Mouse (Mus musculus) monocyte, adult 5-6 weeks (primary cell): ENCODE data around the gene Cep83. TPM values are rescaled to one million over a fixed set of nuclear protein-coding genes. Genes with fewer than 3 reads are reported as not detected.
A peak's percentile ranks its signal among the peaks of the same experiment; 100 is the strongest.

ENCODE experiments used
- ATAC-seq: fragments of 153-309, 156-312 bp; replicated peaks from 2 replicates; pipeline ENCODE4 v1.8.0; 2017; ENCODE audit warnings: mild to moderate bottlenecking; ENCODE audit not compliant: low TSS enrichment, insufficient number of reproducible peaks, severe bottlenecking, poor library complexity, low FRiP score
- total RNA-seq: library from RNA; stranded (forward); fragments of 200-1000, 200-491, 200-594 nt; gene quantifications from 3 replicates; pipeline ENCODE4 v1.2.3, GENCODE M21; 2017

The Cep83 gene
- total RNA-seq, 1 experiment from 2014 or later: 43.5 TPM

DNA sequence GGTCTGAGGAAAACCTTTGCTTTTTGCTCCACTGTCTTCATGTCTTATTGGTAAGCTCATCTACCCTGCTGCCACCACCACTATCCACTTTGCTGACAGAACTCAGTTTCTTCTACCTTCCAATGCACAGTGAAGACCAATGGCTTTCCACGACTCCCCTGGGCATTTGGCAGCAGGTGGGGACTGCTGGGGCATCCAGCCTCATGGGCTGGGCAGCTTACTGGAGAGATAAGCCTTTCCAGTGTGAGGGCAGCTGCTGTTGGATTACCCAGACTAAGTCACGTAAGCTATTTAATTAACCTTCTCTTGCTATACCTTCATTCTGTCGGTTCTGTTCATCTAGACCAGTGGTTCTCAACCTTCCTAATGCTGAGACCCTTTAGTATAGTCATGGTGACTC is 129.7 kb downstream of the Cep83 start:
- ATAC-seq: no peak

DNA sequence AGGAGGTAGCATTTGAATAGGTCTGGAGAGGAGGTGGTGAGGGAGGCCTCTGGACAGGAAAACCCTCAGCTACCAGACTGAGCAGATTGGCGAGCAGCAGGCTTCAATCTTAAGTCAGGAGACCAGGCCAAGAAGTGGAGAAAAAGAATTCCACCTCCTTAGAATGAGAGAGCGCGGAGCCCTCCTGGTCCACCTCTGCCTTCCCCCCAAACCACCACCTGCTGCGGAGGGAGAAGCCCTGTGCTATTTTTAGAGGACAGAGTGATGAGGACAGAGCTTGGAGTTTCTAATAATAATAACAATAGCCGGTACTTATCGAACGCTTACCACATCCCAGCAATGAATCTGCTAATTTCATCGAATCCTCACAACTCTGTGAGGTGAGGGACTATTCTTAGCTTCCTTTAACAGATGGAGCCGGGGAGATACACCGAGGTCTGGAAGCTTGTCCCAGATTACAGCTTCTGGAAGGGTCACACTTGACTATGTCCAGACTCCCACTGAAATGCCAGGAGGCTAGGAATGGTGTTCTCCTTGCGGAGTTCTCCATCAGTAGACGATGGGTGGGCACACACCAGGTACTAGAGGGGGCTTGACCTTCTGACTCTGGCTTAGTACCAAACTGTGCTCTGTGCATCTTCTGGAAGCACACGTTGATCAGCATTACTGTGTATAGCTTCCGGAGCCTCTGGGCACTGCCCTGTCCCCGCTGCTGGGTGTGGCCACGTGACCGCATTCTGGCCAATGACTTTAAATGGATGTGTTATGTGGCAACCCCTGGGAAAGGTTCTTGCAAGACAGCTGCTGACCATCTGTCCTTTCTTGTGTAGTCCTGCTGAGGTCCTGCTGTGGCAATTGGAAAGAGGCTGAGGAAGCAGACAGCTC is 130.6 kb downstream of the Cep83 start:
- ATAC-seq: no peak

DNA sequence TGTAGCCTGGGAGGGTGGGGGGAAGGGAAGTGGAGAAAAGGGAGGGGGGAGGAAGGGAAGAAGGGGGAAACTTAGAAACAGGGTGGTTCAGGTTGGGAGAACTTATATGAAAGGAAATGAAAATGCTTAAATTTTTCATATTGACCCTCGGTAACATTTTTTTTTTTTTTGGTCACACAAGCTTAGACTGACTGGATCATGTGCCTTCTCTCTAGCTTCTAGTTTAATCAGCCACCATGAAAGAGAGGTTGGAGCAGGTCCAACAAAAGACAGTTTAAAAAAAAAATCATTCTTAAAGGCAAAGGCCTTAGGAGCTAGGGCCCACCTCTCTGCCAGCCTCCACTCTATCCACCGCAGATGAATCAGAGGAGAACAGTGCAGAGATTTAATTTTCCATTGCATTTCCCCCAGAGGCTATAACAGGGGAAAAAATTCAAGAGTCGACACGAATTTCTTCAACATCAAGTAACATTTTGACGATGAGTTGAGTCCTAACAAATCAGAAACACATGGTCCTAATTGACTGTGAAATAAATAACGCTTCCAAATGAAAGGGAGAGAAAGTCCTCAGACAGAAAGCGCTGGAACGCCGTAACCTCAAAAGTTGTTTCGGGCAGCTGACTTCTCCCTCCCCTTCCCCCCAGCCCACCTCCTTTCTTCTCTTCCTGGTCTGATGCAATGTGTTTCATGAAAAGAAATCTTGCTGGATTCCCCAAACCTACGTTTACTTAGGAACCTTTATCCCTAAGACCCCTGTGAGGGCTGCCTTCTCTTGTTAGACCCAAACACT is 135.7 kb downstream of the Cep83 start:
- no peak for ATAC-seq

DNA sequence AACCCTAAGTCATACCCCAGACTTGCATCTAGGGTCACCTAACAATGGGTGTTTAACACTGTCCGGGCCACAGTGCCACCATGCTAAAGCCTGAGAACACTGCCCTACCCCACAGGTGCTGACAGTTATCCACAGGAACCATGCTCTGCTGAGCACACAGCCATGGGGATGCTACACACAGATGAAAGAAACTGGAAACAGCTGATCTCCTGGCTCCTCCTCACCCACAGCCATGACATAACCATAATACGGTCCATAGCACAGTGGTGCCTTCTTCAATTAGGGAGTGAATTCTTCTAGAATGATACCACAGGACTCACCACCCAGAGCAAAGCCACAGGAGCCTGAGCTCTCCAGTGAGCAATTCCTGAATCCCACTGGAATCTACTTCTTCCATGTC is 137.5 kb downstream of the Cep83 start:
- no peak for ATAC-seq

DNA sequence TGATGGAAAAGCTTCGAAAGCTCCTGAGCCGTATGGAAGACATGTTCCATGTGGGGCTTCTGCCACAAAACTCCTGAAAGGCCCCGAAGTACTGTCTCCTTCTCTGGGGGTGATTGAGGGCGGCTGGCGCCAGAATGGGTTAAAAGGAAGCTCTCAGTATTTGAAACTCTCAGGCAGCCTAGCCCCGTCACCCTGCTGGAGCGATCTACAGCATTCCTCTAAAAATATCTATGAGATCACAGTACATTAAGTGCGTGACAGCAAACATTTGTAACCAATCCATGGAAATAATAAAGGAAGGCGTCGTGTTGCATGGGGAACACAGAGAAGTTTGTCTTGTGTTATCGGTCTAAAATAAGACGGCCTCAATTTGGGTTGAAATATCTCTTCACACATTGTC is 138.0 kb downstream of the Cep83 start:
- no peak for ATAC-seq

DNA sequence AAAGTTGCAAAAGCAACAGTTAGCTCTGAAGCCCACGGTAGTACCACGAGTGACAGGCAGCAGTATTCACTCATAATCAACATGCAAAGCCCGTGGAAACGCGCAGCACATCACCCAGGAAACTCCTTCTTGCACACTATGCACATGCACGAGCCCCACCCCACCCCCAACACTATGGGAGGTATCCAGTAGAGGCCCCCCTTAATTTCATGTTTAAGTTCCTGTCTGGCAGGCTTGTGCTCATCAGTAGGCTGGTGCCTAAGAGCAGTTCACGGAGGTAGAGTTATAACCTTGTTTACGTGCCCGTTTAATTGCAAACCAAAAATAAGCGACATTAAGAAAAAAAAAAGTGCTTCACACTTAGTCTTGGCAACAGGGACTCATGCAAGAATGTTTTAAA is 138.9 kb downstream of the Cep83 start:
- no peak for ATAC-seq

DNA sequence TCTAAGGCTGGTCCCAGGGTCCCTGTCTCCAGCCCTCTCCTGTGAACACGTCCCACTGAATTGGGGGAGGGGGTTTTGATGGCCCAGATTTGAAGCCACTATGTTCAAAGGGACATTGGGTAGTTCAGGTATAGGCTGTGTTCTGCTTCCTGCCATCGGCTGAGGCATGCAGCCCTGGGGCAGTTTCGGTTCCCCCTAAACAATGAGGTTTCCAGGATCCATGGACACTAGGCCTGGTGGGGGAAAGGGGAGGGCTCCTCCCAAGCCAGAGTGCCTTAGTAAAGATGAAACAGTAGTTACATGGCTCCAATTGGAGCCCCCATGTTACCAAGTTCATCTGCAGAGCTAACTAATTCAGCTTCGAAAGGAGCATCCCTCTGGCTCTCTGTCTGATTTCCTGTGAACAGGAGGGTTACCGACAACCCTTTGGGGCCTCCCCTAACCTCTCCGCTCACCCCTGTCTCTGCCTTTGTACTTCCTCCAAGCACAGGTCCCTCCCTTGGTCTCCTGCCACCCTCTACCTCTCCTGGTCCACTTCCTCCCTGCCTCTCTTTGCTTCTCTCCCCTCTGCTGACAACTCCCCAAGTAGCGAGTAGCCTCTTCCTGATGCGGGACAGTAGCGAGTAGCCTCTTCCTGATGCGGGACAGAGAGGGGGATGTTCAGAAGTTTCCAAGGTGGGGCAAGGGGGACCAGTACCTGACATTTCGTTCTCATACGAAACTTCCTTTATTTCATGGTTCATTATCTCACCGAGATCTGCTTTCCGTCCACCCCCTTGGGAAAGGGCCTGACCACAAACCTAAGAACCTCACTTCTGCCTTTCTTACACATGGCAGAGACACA is 139.7 kb downstream of the Cep83 start:
- peak; percentile 70 for ATAC-seq

DNA sequence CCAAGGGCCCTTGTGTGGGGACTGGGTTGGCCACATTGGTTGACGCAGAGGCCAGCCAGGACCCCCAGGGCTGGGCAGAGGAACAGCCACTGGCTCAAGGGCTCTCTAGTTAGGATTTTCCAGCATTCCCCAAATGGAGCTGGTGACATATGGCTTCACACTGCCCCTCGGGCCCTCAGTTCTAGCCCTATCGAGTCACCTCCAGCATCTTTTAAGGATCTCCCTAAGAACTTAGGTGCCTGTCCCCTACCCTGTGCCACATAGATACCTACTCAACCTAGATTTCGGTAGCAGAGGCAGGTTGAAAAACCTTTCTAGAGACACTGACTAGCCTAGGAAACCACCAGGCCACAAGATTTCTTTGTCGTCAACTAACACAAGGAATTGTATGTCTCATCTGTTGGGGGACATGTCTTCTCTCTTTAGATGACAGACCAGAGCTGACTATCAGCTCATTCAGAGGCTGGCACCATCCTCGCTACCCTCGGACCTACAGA is 140.3 kb downstream of the Cep83 start:
- no peak for ATAC-seq

DNA sequence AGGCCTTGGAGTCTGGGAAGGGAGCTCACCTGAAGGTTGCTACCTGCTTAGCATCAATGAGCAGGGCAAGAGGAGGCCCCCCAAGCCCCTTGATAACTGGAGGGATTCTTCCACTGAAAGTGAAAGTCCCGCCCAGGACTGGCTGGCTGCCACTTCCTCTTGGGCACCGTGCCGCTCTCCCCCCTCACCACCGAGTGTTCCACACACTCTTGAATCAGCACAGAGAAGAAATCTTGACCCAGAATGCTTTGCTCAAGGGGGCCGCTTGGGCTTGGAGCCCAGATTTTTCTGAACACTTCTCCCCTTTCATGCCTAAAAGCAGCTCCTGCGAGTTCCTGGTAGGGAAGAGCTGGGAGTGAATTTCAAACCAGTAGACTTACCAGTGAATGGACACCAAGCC is 141.0 kb downstream of the Cep83 start:
- ATAC-seq: peak; percentile 66

DNA sequence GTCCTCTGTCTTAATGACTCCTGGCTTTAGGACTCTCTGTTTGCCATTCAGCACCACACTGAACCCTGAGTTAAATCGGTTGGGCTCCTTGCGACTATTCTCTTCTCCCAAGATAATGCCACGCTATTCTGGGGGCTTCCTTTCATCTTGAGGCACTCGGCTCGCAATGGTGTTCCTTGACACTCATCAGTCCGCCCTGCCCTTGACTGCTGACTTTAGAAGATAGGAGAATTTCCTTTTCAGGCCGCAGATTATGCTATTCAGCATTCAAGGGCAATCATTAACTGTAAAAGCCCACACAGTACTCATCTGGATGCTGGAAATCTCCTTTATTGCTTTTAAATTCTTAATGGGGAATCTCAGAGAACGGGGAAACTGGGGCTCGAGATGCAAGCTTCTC is 147.4 kb downstream of the Cep83 start:
- no peak for ATAC-seq
